Mouse (Mus musculus) thymus, adult 2 months (tissue): Measurements from ENCODE around the gene Ncoa6.

Source experiments
- CTCF ChIP-seq: fragments of 200-500 bp; IDR thresholded peaks from 2 replicates; pipeline ENCODE4 v1.5.1; 2012; ENCODE audit warnings: mild to moderate bottlenecking, control low read depth, low read length, moderate library complexity, borderline replicate concordance; ENCODE audit not compliant: control insufficient read depth, poor library complexity, insufficient read depth; ENCODE audit errors: extremely low read depth
- POLR2A ChIP-seq: fragments of 200-500 bp; IDR thresholded peaks from 2 replicates; pipeline ENCODE4 v1.6.1; 2012; ENCODE audit warnings: mild to moderate bottlenecking, low read length, control low read depth, moderate library complexity; ENCODE audit not compliant: control insufficient read depth, poor library complexity, insufficient read depth; ENCODE audit errors: extremely low read depth

GRCm38 (mm10) chr2:155443446-155443845 lies 30.2 kb downstream of the Ncoa6 start:
- TF ChIP-seq POLR2A (no peak), CTCF (no peak)
